Mouse (Mus musculus) embryonic fibroblast, embryonic 13.5 days (primary cell): ENCODE measurements around the gene 9530068E07Rik.

Source experiments
- CTCF ChIP-seq: IDR thresholded peaks from 2 replicates; pipeline ENCODE4 v1.5.1; 2011; ENCODE audit warnings: mild to moderate bottlenecking, control low read depth, low read length, moderate library complexity, borderline replicate concordance; ENCODE audit not compliant: insufficient read depth
- POLR2A ChIP-seq: IDR thresholded peaks from 2 replicates; pipeline ENCODE4 v1.6.1; 2011; ENCODE audit warnings: low read depth, mild to moderate bottlenecking, control low read depth, low read length, moderate library complexity

DNA sequence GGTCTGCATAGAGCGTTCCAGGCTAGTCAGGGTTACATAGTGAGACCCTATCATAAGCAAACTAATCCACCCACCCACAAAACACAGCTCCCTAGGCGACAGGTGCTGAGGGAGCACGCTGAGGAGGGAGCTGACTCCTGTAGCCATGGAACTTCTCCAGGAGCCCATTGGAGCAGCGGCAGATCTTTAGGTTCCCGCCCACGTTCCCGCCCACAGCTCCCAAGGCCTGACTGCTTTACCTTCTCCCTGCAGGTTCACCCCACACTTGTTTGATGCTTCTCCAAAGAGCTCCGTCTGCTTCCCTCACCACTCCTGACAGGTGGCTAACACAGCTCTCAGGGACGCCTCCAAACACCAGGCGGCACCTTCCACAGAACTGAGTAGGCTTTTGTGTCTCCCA, 40.9 kb downstream of the 9530068E07Rik start:
- TF ChIP-seq POLR2A (no peak), CTCF (no peak)
